ENCODE assay signal across 10 mouse cellular contexts in the genomic region with DNA sequence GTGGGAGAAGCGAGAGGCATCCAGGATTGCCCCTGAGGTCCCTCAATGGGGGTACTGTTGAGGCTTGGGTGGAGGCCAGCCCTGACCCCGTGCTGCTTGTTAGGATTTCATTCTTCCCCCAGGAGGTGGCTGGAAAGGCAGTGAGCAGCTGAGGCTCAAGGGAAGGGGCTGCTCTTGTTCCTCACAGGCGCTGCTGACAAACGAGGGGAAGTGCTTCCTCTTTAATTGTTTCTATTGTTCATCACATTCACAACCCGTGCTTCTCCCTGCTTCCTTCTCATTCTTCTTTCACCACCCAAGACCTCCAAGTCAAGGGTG.
DNase-seq lines count a peak whose midpoint lies in the region; ATAC-seq lines count a peak whose summit lies in the region.
"Had no signal": no experiment of that assay in that cellular context is flagged by ENCODE, and none has a peak within 500 bp of the region (broad histone marks: within the 10 kb centered on the region; RNA-seq: fewer than 3 reads in every experiment).

No protein-coding gene starts in this region.

- no peak overlapping the region for H3K4me2 ChIP-seq in embryonic facial prominence, embryonic 15.5 days (replicated peaks)

- intact Hi-C loops in left cerebral cortex, postnatal 10 days (cut with DNase I): no loop called here

- no peaks in the 10 kb centered on the region for H3K36me3 ChIP-seq in embryonic facial prominence, embryonic 15.5 days

- no peak overlapping the region for H3K4me3 ChIP-seq in embryonic facial prominence, embryonic 15.5 days (replicated peaks)
- H3K4me3 ChIP-seq: megakaryocyte, embryonic 14.5 days had no signal

- peak; percentile 48 to 76 for DNase-seq in left cerebral cortex, postnatal 10 days (ENCODE audit: extremely low spot score in 1 of 2, low spot score in 2 of 2)
- DNase-seq in left cerebral cortex, adult 11 months (ENCODE audit: low spot score): no peak
- peak; percentile 37 to 51 for DNase-seq in layer of hippocampus, postnatal 36 days
- DNase-seq in retina, embryonic 14.5 days (ENCODE audit: low spot score): peak; percentile 35
- DNase-seq in kidney, adult 11 months: no peak
- no peak for DNase-seq in spleen, postnatal 36 days (ENCODE audit: low spot score in 2 of 2)
- no peak for DNase-seq in gastrocnemius, adult 8-10 months (ENCODE audit: low spot score in 2 of 2)

- H3K27ac ChIP-seq in embryonic facial prominence, embryonic 15.5 days (replicated peaks): no peak overlapping the region

- H3K4me1 ChIP-seq in embryonic facial prominence, embryonic 15.5 days: peaks cover 12% of the 10 kb centered on the region
- H3K4me1 ChIP-seq: megakaryocyte, embryonic 14.5 days had no signal

- peak; percentile 34; the same call in 1 of the 2 replicates for ATAC-seq in embryonic facial prominence, embryonic 15.5 days (ENCODE audit: insufficient number of reproducible peaks, low FRiP score, low TSS enrichment, low read depth)
- ATAC-seq: Patski had no signal

- WGBS in embryonic facial prominence, embryonic 15.5 days: 8% methylated on average over 5 of the region's 5 CpGs

- H3K9me3 ChIP-seq in embryonic facial prominence, embryonic 15.5 days (replicated peaks): no peaks in the 10 kb centered on the region

- H3K9ac ChIP-seq in embryonic facial prominence, embryonic 15.5 days: no peak overlapping the region

- no peaks in the 10 kb centered on the region for H3K27me3 ChIP-seq in embryonic facial prominence, embryonic 15.5 days
- H3K27me3 ChIP-seq: Patski had no signal

Comparison
In these comparisons a context has a peak if more than half of its experiments do, and no peak if none do; other contexts are left out.
1. DNase-seq: peak in left cerebral cortex, postnatal 10 days (2 of 2), layer of hippocampus, postnatal 36 days (2 of 2) and retina, embryonic 14.5 days (single experiment); none in left cerebral cortex, adult 11 months (single experiment), kidney, adult 11 months (single experiment), spleen, postnatal 36 days (0 of 2) and gastrocnemius, adult 8-10 months (0 of 2).